Mouse (Mus musculus) gonadal fat pad, adult 2 months (tissue): ENCODE data around the gene Galnt14. TPM values are rescaled to one million over a fixed set of nuclear protein-coding genes. Genes with fewer than 3 reads are reported as not detected.

Experiments used
- DNase-seq: peaks from one replicate; pipeline ENCODE4 v3.0.0-alpha.2; 2012; ENCODE audit warnings: low read depth
- polyA plus RNA-seq: library from polyadenylated mRNA; depleted of rRNA; stranded (reverse); fragments of >200 nt; gene quantifications from 2 replicates; pipeline ENCODE4 v1.2.3, GENCODE M21; 2012

Galnt14 gene
- polyA plus RNA-seq, 1 experiment = 10.4 TPM

GRCm38 (mm10) chr17:73668996-73669395 lies 41.3 kb downstream of the Galnt14 start:
- DNase-seq = no peak

- no peak for DNase-seq
Observed at GRCm38 (mm10) chr17:73663237-73663636, 47.0 kb downstream of the Galnt14 start.

DNA sequence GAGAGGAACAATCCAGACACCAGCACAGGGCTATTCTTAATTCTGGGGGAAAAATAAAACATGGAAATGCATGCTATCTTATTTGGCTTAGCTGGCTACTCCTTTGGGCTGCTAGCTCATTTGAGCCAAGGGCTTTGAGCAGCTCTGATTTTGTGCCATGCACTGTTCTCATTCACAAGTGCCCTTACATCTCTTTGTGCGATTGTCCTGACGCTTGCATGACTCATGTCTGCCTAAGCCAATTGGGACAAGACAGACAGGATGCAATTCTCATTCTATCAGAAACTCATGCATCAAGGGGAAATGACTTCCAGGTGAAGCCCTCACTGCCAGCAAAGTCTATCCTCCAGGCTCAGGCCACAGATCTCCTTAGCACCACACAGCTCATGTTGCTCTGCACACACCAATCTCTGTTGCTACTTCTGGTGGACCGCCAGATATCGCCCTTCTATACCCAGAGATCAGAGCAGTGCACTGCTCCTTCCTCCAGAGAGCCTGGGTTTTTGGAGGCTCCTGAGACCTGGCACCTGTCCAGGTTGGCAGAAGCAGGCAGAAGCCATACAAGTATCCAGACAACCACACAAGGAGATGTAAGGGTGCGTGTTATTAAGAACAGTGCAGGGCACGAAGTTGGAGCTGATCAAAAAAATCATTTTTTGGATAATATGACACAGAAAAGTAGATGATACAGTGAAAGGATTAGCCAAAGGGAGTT lies 51.4 kb downstream of the Galnt14 start:
- DNase-seq = no peak

DNA sequence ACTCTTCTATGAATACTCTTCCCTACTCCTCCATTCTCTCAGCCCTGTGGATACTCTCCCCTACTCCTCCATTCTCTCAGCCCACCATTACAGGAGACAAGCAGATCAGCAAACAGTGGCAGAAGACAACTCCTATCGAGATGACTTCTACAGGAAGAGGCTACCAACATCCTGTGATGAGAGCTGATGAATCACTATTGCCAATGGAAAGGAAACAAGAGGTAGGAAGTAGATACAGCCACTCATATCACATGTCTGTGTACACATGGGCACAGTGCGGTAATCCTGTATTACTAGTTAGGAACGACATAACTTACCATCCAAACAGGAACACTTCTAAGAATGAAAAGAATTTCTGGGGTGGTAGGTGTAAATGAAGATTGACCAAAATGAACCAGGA lies 53.9 kb downstream of the Galnt14 start:
- DNase-seq = no peak

DNA sequence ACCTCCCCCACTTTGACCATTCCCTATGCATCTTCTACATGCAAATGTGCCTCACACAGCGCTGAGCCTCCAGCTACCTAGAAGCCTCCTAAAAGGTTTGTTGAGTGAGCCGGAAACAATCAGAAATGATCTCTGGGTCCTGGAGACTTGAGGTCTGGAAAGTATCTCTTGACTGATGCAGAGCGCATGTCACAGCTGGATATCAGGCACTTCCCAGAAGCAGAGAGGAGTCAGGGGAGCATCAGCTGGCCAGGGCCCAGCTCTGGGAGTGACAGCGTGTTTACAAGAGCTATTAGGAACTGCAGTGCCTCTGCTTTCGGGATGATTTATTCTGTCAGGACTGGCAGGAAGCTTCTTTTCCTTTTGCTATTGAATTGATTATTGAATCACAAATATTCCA lies 56.0 kb downstream of the Galnt14 start:
- DNase-seq = no peak

DNA sequence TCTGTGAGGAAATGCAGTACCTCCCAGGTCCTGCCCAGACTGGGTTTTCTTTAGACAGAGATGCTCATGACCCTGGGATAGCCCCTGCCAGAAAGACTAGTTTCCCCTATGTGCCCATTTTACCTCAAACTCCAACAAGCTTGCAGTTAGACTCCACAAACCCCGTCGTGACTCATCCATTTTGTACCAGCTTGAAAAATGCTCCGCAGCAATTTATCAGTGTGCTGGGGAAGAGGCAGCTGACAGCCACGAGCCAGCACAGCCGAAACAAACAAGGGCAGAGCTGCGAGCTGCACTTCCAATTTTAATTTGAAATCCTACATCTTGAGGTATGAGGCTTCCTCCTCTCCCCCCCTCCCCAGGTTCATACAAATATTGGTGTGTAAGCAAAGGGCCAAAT lies 60.9 kb downstream of the Galnt14 start:
- no peak for DNase-seq

GRCm38 (mm10) chr17:73641676-73642075 lies 68.6 kb downstream of the Galnt14 start:
- no peak for DNase-seq

DNA sequence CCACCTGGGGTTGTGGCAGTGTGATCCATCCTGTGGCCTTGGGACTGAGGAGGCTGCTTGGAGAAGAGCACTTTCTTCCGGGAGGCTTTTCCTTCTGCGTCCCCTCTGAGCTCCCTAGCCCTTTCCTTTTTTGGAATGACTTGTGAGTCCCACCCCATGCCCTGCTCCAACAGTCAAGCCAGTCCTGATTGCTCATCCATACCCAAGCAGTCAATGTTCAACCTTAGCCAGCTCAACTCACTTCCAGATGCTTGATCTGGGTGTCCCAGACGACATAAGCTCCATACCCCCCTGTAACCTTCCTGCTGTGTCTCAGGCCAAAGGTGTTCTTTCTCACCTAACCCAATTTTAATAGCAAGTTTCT lies 70.2 kb downstream of the Galnt14 start:
- DNase-seq = no peak

DNA sequence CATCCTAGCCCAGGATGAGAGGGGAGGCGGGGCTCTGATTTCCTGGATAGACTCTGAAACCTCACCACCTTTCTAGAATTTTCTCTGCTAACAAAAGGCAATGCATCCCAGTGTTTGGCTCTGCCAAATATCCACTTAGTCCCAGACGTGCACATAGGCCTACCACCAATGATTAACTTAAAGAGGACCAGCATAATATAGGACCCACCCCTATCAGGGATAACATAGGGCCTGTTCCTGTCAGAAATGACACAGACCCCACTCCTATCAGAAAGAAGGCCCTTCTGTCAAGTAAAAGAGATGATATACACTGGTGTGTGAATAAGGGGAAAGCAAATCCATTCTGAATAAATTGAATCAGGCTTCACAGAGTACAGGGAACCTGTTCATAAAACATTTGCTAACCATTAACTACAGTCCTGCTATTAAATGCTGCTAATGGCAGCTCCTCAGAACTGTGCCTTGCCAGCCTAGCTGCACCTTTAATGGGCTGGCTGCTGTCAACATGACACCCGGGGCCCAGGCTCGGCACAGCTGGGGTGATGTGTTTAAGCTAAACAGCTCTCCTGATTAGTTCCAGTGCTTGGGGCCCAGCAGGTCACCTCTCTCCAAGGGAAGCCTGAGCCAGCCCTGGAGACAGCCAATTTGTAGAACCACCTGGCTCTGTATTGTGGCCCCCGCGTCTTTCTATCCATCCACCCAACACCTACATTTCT lies 70.7 kb downstream of the Galnt14 start:
- no peak for DNase-seq

- no peak for DNase-seq
Observed at GRCm38 (mm10) chr17:73636988-73637387, 73.3 kb downstream of the Galnt14 start.

DNA sequence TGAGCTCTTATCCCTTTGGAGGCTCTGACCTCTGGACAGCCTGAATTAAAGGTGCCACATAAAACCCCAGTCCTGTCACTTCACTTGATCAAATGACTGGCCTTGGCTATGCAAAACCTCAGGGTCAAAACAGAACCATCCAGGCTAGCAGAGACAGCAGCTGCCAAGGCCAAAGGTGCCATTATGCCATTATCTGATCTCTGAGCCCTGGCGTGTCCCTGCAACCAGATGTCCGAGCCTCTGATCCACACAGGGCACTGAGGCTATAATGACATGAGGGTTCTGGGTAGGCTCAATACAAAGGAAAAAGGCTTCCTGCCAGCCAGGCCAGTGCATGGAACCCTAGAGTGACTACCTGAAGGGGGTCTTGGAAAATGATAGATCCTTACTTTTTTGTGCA lies 75.4 kb downstream of the Galnt14 start:
- no peak for DNase-seq

DNA sequence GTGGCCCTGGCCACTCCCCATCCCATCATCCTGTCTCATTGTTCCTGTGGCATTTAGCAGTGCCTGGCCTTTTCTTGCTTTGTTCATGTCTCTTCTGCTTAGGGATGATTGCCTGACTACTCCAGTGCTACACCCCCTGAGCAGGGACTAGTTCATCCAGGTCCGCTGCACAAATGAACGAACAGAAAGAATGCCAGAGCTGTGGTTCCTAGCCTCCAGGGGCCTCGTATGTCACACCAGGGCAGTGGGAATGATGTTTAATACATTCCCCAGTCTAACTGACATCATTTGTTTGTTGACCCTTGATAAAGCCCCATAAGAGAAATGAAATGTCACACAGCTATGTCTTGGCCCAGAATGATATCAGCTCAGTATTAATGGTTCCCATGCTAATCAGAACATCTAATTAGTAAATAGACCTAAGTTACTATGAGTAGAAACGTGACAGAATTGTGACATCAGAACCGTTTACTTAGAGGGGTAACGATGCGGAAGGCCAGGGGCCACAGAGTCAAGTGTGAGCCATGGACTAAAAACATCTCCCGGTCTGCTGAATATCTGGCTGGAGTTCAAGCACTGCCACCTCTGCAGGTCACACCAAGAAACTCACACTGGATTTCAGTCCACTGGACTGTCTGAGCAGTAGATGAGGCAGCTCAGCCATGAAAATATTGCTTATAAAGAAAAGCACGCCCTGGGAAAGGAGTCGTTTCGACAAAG lies 76.1 kb downstream of the Galnt14 start:
- no peak for DNase-seq

DNA sequence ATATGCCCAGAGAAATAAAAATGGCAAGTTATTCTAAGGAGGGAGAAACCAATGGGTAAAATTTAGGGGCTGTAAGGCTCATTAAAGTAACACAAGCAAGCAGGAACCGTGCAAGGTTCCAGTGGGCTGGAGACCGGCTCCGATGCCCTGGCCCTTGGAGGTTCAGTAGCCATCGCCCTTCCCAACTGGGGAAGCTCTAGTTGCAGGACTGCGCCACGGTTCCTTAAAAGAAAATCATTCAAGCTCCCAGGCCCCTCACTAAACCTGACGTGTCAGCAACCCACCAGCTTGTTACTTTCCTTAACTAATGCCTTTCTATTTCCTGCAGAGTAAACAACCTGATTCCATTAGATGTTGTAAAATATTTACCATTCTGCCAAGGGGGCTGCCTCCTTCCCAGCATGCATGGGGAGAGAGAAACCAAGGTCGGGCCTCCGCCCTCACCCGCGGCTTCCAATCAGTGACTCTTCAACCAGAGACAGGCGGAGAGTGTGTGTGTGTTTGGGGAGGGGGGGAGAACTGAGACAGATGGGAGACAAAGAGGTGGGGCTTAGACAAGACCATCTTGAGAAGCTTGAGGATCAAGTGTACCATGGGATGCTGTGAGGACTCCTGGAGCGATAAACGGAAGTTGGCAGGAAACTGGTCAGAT lies 81.9 kb downstream of the Galnt14 start:
- no peak for DNase-seq

- no peak for DNase-seq
Observed at GRCm38 (mm10) chr17:73626912-73627311, 83.3 kb downstream of the Galnt14 start.

- no peak for DNase-seq
Observed at GRCm38 (mm10) chr17:73620049-73620448, 90.2 kb downstream of the Galnt14 start.

GRCm38 (mm10) chr17:73602552-73603478 lies 107.4 kb downstream of the Galnt14 start:
- no peak for DNase-seq

GRCm38 (mm10) chr17:73599923-73600322 lies 110.3 kb downstream of the Galnt14 start:
- DNase-seq = no peak

DNA sequence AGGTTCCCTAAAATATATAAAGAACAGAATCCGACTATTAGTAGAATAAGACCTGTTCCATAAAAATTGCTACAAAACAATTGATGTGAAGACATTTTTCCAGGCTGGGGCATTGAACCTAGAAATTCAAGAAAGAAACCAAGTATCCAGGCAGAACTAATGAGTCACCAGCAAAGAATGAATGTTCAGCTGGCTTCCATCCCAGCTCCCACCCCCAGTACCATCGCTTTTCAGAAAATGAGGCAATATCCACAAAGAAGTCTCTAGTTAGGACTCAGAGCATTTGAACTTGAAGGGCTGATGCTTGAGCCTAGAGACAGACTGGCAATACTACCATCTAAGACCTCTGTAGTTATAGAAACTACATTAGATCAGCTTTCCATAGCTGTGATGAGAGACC lies 118.2 kb downstream of the Galnt14 start:
- no peak for DNase-seq

GRCm38 (mm10) chr17:73587573-73587972 lies 122.7 kb downstream of the Galnt14 start:
- no peak for DNase-seq

DNA sequence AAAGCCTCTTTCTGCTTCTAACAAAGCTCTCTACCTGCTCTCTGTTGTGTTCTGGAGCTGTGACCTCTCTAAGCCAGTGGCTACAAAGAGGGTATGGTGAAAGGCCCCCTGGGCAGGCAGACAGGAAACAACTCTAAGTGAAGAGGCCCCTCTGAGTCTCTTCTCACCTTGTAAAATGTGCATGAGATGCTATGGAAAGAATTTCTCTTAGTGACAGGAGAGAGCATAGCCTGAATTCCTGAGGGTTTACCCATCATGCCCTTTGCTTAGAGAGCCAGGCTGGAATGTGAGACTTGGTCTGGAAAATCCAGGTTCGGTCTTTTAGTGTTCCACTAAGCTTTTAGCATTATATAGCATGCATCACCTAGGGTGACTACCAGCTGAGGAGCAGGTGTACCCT lies 136.1 kb downstream of the Galnt14 start:
- DNase-seq = no peak

- no peak for DNase-seq
Observed at GRCm38 (mm10) chr17:73572881-73573280, 137.4 kb downstream of the Galnt14 start.
